Mouse (Mus musculus) urinary bladder, postnatal 36 days (tissue): ENCODE results near the gene Ap3d1.

Source experiments
- DNase-seq, 2 experiments: peaks; one replicate each; pipeline ENCODE4 v3.0.0; 2022; ENCODE audit warnings: low spot score in 2 of 2, mixed read lengths in 1 of 2

The Ap3d1 gene

GRCm38 (mm10) chr10:80703643-80704042, 38.4 kb downstream of the Ap3d1 start:
- DNase-seq = no peak

- DNase-seq = peak; percentile 92 to 96
These were observed 39.3 kb downstream of the Ap3d1 start for GRCm38 (mm10) chr10:80702536-80703390.

GRCm38 (mm10) chr10:80701721-80702535, 40.1 kb downstream of the Ap3d1 start, which contains the start of the genes Mob3a and Izumo4:
Gene Mob3a (minus strand): TSS chr10:80701977.
Gene Izumo4 (plus strand): TSS chr10:80702184.
- DNase-seq = peak; percentile 97 to 100

- DNase-seq = no peak
These were observed 41.3 kb downstream of the Ap3d1 start for GRCm38 (mm10) chr10:80700732-80701131.

- DNase-seq = no peak
These were observed 42.0 kb downstream of the Ap3d1 start for GRCm38 (mm10) chr10:80700038-80700504.

GRCm38 (mm10) chr10:80698605-80699004, 43.5 kb downstream of the Ap3d1 start:
- DNase-seq = no peak

- DNase-seq = no peak
These were observed 44.3 kb downstream of the Ap3d1 start for GRCm38 (mm10) chr10:80697812-80698211.

- DNase-seq = no peak
These were observed 44.7 kb downstream of the Ap3d1 start for GRCm38 (mm10) chr10:80697393-80697787.

- no peak for DNase-seq
These were observed 45.3 kb downstream of the Ap3d1 start for GRCm38 (mm10) chr10:80696502-80697392.

GRCm38 (mm10) chr10:80695801-80696501, 46.1 kb downstream of the Ap3d1 start:
- no peak for DNase-seq

GRCm38 (mm10) chr10:80695186-80695585, 46.9 kb downstream of the Ap3d1 start:
- peak in 1 of 2 experiments; percentile 39 for DNase-seq

GRCm38 (mm10) chr10:80694159-80694938, 47.7 kb downstream of the Ap3d1 start:
- no peak for DNase-seq

GRCm38 (mm10) chr10:80693401-80694045, 48.5 kb downstream of the Ap3d1 start:
- no peak for DNase-seq

- no peak for DNase-seq
These were observed 49.6 kb downstream of the Ap3d1 start for GRCm38 (mm10) chr10:80692249-80693165.

GRCm38 (mm10) chr10:80687850-80688249, 54.2 kb downstream of the Ap3d1 start:
- DNase-seq = peak in 1 of 2 experiments; percentile 80

- no peak for DNase-seq
These were observed 55.4 kb downstream of the Ap3d1 start for GRCm38 (mm10) chr10:80686617-80687016.

GRCm38 (mm10) chr10:80684984-80685383, 57.1 kb downstream of the Ap3d1 start:
- no peak for DNase-seq

GRCm38 (mm10) chr10:80684214-80684613, 57.9 kb downstream of the Ap3d1 start:
- peak in 1 of 2 experiments; percentile 77 for DNase-seq
